Mouse (Mus musculus): ENCODE data around the gene Gm16253.

Gene Gm16253

GRCm38 (mm10) chr3:96558159-96558558, 18.6 kb upstream of the Gm16253 start:
- DNase-seq, result no peak

DNA sequence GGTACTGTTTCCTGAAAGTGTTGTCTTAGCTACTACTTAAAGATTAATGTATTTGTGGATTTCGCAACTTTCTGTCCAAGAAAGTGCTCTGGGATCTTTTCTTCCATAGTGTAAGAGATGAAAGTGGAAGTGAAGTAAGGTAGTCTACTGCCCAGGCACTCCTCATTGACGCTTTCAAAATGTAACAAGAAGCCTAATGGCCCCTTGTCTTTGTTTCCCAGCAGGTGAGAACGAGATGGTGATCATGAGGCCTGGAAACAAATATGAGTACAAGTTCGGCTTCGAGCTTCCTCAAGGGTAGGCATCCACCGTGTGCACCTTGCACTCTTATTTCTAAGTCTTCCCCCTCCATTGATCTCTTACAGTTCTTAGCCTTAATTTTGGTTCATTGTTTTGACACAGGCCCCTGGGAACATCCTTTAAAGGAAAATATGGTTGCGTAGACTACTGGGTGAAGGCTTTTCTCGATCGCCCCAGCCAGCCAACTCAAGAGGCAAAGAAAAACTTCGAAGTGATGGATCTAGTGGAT, 18.1 kb upstream of the Gm16253 start:
- DNase-seq, result no peak

- DNase-seq, result no peak
Observed at GRCm38 (mm10) chr3:96559398-96559910, 17.3 kb upstream of the Gm16253 start.

- no peak for DNase-seq
Observed at GRCm38 (mm10) chr3:96559911-96560850, 16.6 kb upstream of the Gm16253 start.

- DNase-seq, result no peak
Observed at GRCm38 (mm10) chr3:96560881-96561668, 15.7 kb upstream of the Gm16253 start.

- DNase-seq, result no peak
Observed at GRCm38 (mm10) chr3:96561946-96562681, 14.7 kb upstream of the Gm16253 start.

GRCm38 (mm10) chr3:96563267-96563666, 13.5 kb upstream of the Gm16253 start:
- no peak for DNase-seq

DNA sequence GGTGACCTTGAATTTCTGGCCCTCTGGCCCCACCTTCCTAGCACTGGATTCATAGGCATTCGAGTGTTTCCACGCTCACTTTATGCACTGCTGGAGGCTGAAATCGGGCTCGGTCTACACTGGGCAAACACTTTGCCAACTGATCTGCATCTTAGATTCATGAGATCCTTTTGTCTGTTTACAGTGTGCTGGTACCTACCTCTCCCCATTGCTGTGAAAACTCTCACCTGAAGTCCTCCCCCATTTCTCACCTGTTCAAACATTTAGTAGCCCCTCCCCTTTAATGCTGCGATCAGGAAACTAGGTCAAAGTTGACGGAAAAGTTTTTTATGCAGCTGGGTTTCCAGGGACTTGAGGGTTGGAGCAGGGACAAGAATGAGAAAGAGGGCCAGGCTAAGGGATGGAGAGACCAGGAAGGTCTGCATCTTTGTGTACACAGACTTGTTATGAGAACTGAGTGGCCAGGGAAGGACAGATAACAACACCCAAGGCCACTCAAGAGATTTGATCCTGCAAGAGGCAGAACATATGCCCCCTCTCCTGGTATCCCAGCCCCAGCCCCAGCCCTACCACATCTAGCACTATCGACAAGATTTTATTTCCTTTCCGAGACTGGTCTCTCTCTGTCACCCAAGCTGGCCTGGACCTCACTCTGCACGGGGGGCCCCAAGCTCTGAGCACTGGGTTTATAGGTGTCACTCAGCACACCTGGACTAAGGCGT, 12.7 kb upstream of the Gm16253 start:
- no peak for DNase-seq

DNA sequence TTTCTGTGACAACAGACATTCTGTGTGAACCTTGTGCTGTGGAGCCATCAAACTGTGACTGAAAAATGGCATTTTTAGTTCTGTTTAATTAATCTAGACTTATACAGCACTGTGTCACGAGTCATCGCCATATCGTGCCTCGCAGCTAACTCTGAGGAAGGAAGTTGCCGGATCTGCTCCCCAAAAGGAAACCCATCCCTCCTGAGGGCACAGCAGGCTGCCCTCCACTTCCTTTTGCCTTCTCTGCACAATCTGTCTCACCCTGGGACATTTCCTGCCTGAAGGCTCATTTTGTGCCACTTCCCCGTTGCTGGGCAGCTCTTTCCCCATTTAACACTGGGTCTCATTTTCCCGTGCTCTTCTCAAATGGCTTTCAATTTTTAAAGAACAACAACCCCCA, 12.2 kb upstream of the Gm16253 start:
- DNase-seq, result no peak

DNA sequence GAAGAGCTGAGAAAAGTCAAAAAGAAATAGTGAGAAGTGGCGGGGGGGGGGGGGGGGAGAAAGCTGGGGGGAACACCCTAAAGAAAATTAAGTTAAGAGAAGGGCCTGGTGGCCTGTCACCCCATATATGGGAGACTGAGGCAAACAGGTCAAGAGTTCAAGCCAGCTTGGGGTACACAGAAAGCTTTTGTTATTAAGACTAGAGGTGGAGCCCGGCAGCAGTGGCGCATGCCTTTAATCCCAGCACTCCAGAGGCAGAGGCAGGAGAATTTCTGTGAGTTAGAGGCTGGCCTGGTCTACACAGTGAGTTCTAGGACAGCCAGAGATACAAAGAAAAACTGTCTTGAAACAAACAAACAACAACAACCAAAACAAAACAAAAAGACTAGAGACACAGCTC, 11.7 kb upstream of the Gm16253 start:
- no peak for DNase-seq

DNA sequence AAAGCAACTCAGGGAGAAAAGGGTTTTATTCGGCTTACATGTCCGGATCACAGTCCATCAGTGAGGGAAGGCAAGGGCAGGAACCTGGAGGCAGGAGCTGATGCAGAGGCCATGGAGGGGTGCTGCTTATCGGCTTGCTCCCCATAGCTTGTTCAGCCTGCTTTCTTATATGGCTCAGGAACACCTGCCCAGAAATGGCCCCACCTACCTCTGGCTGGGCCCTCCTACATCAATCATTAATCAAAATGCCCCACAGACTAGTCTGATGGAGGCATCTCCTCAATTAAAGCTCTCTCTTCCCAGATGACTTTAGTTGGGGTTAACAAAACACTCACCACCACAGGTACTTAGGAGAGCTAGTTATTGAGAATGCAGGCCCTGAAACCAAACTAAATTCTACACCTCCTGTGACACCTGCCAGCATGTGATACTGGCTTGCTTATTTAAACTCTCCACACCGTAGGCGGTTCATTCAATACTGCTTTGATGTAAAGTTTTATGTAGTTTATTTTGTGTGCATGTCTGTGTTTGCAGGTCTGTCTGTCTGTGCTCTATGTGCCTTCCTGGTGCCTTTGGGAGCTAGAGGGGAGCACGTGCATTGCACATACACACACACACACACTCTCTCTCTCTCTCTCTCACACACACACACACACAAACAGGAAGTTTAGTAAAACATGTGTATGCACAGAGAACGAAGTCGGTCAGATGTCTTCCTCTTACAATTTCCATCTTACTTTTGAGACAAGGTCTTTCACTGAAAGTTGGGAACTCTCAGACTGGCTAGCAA, 9.9 kb upstream of the Gm16253 start:
- no peak for DNase-seq

GRCm38 (mm10) chr3:96568605-96569004, 8.2 kb upstream of the Gm16253 start:
- no peak for DNase-seq

- no peak for DNase-seq
Observed at GRCm38 (mm10) chr3:96569506-96569905, 7.3 kb upstream of the Gm16253 start.

DNA sequence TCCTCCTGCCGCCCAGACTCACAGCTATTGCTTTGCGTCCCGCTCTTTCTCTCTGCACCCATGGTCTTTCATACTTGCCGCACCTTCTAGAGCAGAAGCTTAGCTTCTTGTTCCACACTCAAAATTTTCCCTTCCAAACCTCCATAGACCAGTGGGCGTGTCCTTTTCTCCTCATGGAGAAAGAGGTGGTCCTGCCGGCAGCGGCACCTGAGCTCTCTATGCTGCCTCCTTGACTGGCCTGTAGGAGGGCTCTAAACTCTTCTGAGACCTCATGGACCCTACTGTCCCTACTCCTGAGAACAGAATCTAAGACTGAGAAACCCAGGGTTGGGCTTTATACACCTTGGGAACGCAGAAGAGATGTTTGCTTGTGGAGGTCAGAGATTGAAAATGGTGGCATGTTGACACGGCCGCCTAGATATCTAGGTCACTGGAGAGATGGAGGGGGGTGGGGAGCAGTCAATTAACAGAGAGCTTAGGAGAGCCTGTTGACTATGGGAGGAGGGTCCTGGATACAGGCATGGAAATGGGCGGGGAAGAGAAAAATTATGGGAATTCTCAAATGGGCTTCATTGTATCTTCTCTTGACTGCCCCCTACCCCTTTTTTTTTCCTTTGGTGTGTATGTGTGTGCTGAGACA, 6.7 kb upstream of the Gm16253 start:
- no peak for DNase-seq

GRCm38 (mm10) chr3:96570643-96571042, 6.1 kb upstream of the Gm16253 start:
- no peak for DNase-seq

GRCm38 (mm10) chr3:96571336-96571735, 5.4 kb upstream of the Gm16253 start:
- no peak for DNase-seq

DNA sequence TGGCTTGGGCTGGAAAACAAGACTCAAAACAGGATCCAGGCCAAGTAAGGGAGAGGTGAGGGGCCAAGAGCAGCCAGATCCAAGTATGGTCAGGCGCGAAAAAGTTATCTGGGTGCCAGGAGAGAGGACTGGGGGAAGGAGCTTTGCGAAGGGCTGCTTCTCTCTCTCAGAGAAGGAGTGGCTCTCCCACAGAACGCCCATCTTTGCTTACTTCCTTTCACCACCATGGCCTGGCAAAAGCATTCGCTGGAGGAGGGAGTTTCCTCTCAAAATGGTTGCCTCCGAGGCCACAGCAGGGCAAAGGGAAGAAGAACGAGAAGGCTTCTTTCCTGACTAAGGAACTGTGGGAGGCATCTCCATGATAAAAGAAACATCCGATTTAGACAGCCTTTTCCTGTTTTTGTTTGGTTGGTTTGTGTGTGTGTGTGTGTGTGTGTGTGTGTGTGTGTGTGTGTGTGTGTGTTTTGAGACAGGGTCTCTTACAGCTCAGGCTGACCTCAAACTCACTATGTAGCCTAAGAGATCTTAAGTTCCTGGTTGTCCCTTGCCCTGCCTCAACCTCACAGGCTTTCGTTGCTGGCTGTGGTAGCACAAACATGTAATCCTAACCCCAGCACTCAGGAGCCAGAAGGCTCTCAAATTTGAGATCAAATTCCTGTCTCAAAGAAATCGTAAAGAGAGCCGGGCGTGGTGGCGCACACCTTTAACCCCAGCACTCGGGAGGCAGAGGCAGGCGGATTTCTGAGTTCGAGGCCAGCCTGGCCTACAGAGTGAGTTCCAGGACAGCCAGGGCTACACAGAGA, 4.7 kb upstream of the Gm16253 start:
- DNase-seq, result no peak

GRCm38 (mm10) chr3:96573611-96574511, 2.9 kb upstream of the Gm16253 start:
- no peak for DNase-seq

Measured in cerebellum, adult 8-10 months (tissue).